Mouse (Mus musculus) left cerebral cortex, postnatal 36 days (tissue): ENCODE data around the gene Rnf113a1. TPM values are rescaled to one million over a fixed set of nuclear protein-coding genes. Genes with fewer than 3 reads are reported as not detected.
"Not testable (repeated sequence)": the region's sequence is repeated elsewhere in the genome, so short reads cannot be mapped to it uniquely, and the experiment has no call there.

ENCODE experiments used
- DNase-seq, 2 experiments: peaks; one replicate each; pipeline ENCODE4 v3.0.0; 2021 to 2022; ENCODE audit warnings: low spot score in 2 of 2, mixed read lengths in 1 of 2
- intact Hi-C: fragments of 180-260 bp; cut with DNase I; formaldehyde crosslinking; loops from one replicate; pipeline ENCODE4 v1.15.1; 2025
- total RNA-seq, 2 experiments: library from RNA; stranded (reverse); gene quantifications; 2 replicates each; pipeline ENCODE4 v1.2.3; 2021

Rnf113a1 gene
- 1 to 10 TPM; 7.5 to 7.6 TPM for total RNA-seq

- intact Hi-C loops = no loop called here
- peak; percentile 86 for DNase-seq
Observed at GRCm38 (mm10) chrX:37191105-37191743, at the start of gene Rnf113a1, which contains the start of gene Ndufa1. Rnf113a1 (plus strand) TSS chrX:37191245. Ndufa1 (minus strand) TSS chrX:37191163.

GRCm38 (mm10) chrX:37141732-37142131 is 49.3 kb upstream of the Rnf113a1 start:
- intact Hi-C loops = no loop called here
- DNase-seq = no peak

GRCm38 (mm10) chrX:37144498-37144897 is 46.5 kb upstream of the Rnf113a1 start:
- DNase-seq, intact Hi-C loops: not testable (repeated sequence)

GRCm38 (mm10) chrX:37144954-37145353 is 46.1 kb upstream of the Rnf113a1 start:
- DNase-seq = no peak
- intact Hi-C loops = no loop called here

GRCm38 (mm10) chrX:37157839-37158238 is 33.2 kb upstream of the Rnf113a1 start:
- intact Hi-C loops = no loop called here
- no peak for DNase-seq

- DNase-seq = no peak
- intact Hi-C loops = no loop called here
Observed at GRCm38 (mm10) chrX:37161169-37161568, 29.9 kb upstream of the Rnf113a1 start.

GRCm38 (mm10) chrX:37163115-37163514 is 27.9 kb upstream of the Rnf113a1 start:
- no peak for DNase-seq
- intact Hi-C loops = no loop called here

- DNase-seq = no peak
- intact Hi-C loops = no loop called here
Observed at GRCm38 (mm10) chrX:37167085-37167484, 24.0 kb upstream of the Rnf113a1 start.

GRCm38 (mm10) chrX:37168742-37169141 is 22.3 kb upstream of the Rnf113a1 start, which contains the start of gene Akap14:
Akap14 (minus strand) TSS chrX:37168842.
- no peak for DNase-seq
- intact Hi-C loops = no loop called here

GRCm38 (mm10) chrX:37184401-37184800 is 6.6 kb upstream of the Rnf113a1 start:
- not testable (repeated sequence) for DNase-seq

GRCm38 (mm10) chrX:37190755-37191104 is 315 bp upstream of the Rnf113a1 start:
- no peak for DNase-seq
- intact Hi-C loops = no loop called here

More at GRCm38 (mm10) chrX:37184401-37184800, 6.6 kb upstream of the Rnf113a1 start:
- intact Hi-C loops = not testable (repeated sequence)

- intact Hi-C loops = no loop called here
- DNase-seq = peak in 1 of 2 experiments; percentile 25
Observed at GRCm38 (mm10) chrX:37191744-37192379, 817 bp downstream of the Rnf113a1 start.

GRCm38 (mm10) chrX:37198676-37199075 is 7.6 kb downstream of the Rnf113a1 start:
- DNase-seq = no peak

GRCm38 (mm10) chrX:37210941-37211340 is 19.9 kb downstream of the Rnf113a1 start, which contains the start of gene Gm9:
Gm9 (minus strand) TSS chrX:37211041.
- no peak for DNase-seq
- intact Hi-C loops = no loop called here

More at GRCm38 (mm10) chrX:37198676-37199075, 7.6 kb downstream of the Rnf113a1 start:
- intact Hi-C loops = no loop called here

- DNase-seq, intact Hi-C loops: not testable (repeated sequence)
Observed at GRCm38 (mm10) chrX:37222158-37222557, 31.1 kb downstream of the Rnf113a1 start, which contains the start of gene Rhox1. Rhox1 (minus strand) TSS chrX:37222258.

Other genes with a start within 250 kb of the Rnf113a1 start
- gene Sept6, start 199.5 kb upstream of the Rnf113a1 start, total RNA-seq = 10 to 100 TPM; 57.4 to 68.4 TPM
- gene Sowahd, start 142.4 kb upstream of the Rnf113a1 start, total RNA-seq = not detected
- 100 to 1,000 TPM; 236 to 243 TPM for gene Rpl39, start 105.8 kb upstream of the Rnf113a1 start, total RNA-seq
- gene Upf3b, start 80.9 kb upstream of the Rnf113a1 start, total RNA-seq = 10 to 100 TPM; 12.8 to 21.5 TPM
- gene Nkap, start 64.5 kb upstream of the Rnf113a1 start, total RNA-seq = 10 to 100 TPM; 11.3 to 14.1 TPM
- gene Akap14, start 22.4 kb upstream of the Rnf113a1 start, total RNA-seq = not detected
- 100 to 1,000 TPM; 191 to 222 TPM for gene Ndufa1, start 82 bp upstream of the Rnf113a1 start, total RNA-seq
- not detected for gene Gm9, start 19.8 kb downstream of the Rnf113a1 start, total RNA-seq
- gene Rhox1, start 31.0 kb downstream of the Rnf113a1 start, total RNA-seq = not detected
- not detected for gene Rhox2a, start 53.7 kb downstream of the Rnf113a1 start, total RNA-seq
- gene Rhox3a, start 58.7 kb downstream of the Rnf113a1 start, total RNA-seq = not detected
- not detected for gene Rhox4a, start 74.1 kb downstream of the Rnf113a1 start, total RNA-seq
- gene Rhox3a2, start 188.8 kb downstream of the Rnf113a1 start, total RNA-seq = not detected
- not detected for gene Rhox4a2, start 199.6 kb downstream of the Rnf113a1 start, total RNA-seq
- gene Rhox2b, start 220.8 kb downstream of the Rnf113a1 start, total RNA-seq = not detected
- not detected for gene Rhox4b, start 241.2 kb downstream of the Rnf113a1 start, total RNA-seq